Mouse (Mus musculus) R1 (cell line): Measurements from ENCODE around the gene Scg5.

Experiments
- DNase-seq: peaks from one replicate; pipeline ENCODE4 v3.0.0-alpha.2; 2018; ENCODE audit warnings: low read depth, low spot score

Gene Scg5

DNA sequence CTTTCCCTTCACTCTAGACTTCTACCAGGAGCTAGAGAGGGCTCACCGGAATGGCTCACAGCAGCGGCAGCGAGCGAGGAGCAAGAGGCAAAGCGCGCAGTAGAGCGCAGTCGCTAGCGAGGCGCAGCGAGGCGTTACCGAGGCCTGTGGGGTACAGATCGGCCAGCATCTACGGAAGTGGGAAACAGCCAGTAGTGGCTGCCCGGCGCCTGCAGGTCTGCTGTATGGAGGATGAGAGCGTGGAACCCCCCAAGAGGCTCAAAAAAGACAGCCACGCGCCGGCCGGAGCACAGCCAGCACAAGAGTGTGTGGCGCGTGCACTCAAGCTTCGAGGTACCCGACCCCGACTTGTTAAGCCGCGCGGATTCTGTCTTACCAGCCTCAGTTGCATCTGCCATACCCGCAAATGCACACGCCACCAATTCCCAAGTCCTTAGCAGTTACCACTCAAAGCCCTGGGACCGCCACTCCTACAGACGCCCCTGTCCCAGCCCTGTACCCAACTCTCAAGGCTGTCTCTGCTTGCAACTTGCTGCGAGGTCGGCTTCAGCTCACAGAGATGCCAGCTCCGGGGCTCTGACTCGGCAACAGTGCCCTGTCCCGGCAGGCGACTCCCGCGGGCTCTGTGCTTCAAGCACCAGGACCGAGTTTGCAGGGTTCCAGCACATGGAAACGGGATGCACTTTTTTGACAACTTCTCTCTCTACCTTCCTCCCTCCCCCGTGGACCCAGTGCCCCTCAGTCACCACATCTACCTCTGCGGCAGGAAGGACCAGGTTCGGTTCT, 71.2 kb downstream of the Scg5 start:
- peak; percentile 61 for DNase-seq

- peak; percentile 6 for DNase-seq
These were observed 71.9 kb downstream of the Scg5 start for GRCm38 (mm10) chr2:113756924-113757524.

DNA sequence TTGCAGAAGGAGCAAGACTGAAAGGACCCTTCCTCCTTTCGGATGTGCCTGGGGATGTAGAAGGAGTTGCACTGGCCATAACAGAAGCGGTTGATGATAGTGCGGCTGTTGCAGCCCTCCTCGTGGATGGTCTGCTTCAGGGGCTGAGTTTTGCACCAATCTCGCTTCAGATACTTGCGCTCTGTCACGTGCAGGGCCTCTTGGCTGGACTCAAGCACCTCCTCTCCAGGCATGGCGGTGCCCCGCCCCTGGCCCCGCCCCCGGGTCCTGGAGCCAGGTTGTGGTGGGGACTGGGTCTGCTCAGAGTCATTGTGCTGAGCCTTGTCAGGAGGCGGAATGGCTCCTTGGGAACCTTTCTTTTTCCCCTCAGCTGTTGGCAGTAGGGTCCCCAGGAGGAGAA, 79.2 kb downstream of the Scg5 start:
- DNase-seq = peak; percentile 73

GRCm38 (mm10) chr2:113749309-113749708, 79.6 kb downstream of the Scg5 start:
- DNase-seq = peak; percentile 35

- peak; percentile 64 for DNase-seq
These were observed 100.3 kb downstream of the Scg5 start for GRCm38 (mm10) chr2:113728581-113728980.
